Mouse (Mus musculus) liver, embryonic 14.5 days (tissue): ENCODE measurements around the gene Adgre5. TPM values are rescaled to one million over a fixed set of nuclear protein-coding genes. Genes with fewer than 3 reads are reported as not detected.

ENCODE experiments used
- ATAC-seq: fragments of 200-750 bp; cut with Nextera tagmentation; 2 replicates; pipeline ENCODE4 v1.8.0; 2017; ENCODE audit warnings: moderate number of reproducible peaks, mild to moderate bottlenecking, moderate library complexity; ENCODE audit not compliant: insufficient read depth
- DNase-seq, 3 experiments: peaks; one replicate each; pipeline ENCODE4 v3.0.0-alpha.2; 2012 to 2013; ENCODE audit warnings: low read depth in 3 of 3, low spot score in 3 of 3
- H3K27ac ChIP-seq: fragments of 300-500 bp; sonication (generic); 2 replicates; pipeline ENCODE4 v1.5.1; 2014; ENCODE audit warnings: moderate library complexity, mild to moderate bottlenecking, control low read depth, inconsistent platforms
- H3K27me3 ChIP-seq: fragments of 300-500 bp; sonication (generic); 2 replicates; pipeline ENCODE4 v1.6.1; 2014; ENCODE audit warnings: mild to moderate bottlenecking, low read length, moderate library complexity; ENCODE audit not compliant: control insufficient read depth, insufficient read depth
- H3K36me3 ChIP-seq: fragments of 300-500 bp; sonication (generic); replicated peaks from 2 replicates; pipeline ENCODE4 v1.6.1; 2014; ENCODE audit warnings: low read depth; ENCODE audit not compliant: control insufficient read depth, insufficient read depth
- H3K4me1 ChIP-seq, 2 experiments: fragments of 200-500 bp in 1 of 2; fragments of 300-500 bp in 1 of 2; sonication (generic) in 1 of 2; replicated peaks; 2 replicates each; pipeline ENCODE4 v1.6.1; 2012 to 2014; ENCODE audit warnings: antibody characterized with exemption in 1 of 2, inconsistent platforms in 1 of 2, low read length in 1 of 2; ENCODE audit not compliant: control insufficient read depth in 2 of 2, insufficient read depth in 2 of 2
- H3K4me2 ChIP-seq: fragments of 300-500 bp; sonication (generic); 2 replicates; pipeline ENCODE4 v1.6.1; 2014; ENCODE audit warnings: low read depth, mild to moderate bottlenecking, control low read depth, moderate library complexity
- H3K4me3 ChIP-seq, 2 experiments: fragments of 200-500 bp in 1 of 2; fragments of 300-500 bp in 1 of 2; sonication (generic) in 1 of 2; 2 replicates each; pipeline ENCODE4 v1.5.1; 2012 to 2014; ENCODE audit warnings: low read depth in 2 of 2, low read length in 2 of 2, mild to moderate bottlenecking in 2 of 2, control low read depth in 1 of 2, inconsistent platforms in 1 of 2, moderate library complexity in 1 of 2; ENCODE audit not compliant: insufficient read depth in 1 of 2
- H3K9ac ChIP-seq: fragments of 300-500 bp; sonication (generic); replicated peaks from 2 replicates; pipeline ENCODE4 v1.6.1; 2014; ENCODE audit warnings: mild to moderate bottlenecking, control low read depth, moderate library complexity
- H3K9me3 ChIP-seq: fragments of 300-500 bp; sonication (generic); 2 replicates; pipeline ENCODE4 v1.6.1; 2016; ENCODE audit warnings: low read length, mixed read lengths; ENCODE audit not compliant: control insufficient read depth
- CTCF ChIP-seq: IDR thresholded peaks from 2 replicates; pipeline ENCODE4 v1.5.1; 2016; ENCODE audit warnings: antibody characterized with exemption, low read depth, control low read depth
- EP300 ChIP-seq: IDR thresholded peaks from 2 replicates; pipeline ENCODE4 v1.6.1; 2016; ENCODE audit warnings: antibody characterized with exemption, low read depth
- WGBS: fragments of 180-500 bp; shearing (Covaris S2); extraction: QIAGEN DNeasy Blood & Tissue Kit; methylation state at CpG from one replicate; pipeline ENCODE4 v1.1.7; 2014; ENCODE audit not compliant: insufficient replicate concordance; 5-methylcytosine and 5-hydroxymethylcytosine counted together
- polyA plus RNA-seq, 2 experiments: library from polyadenylated mRNA; depleted of rRNA in 1 of 2; stranded (reverse) in 1 of 2; unstranded in 1 of 2; fragments of >200 nt; fragmentation: Nextera tagmentation in 1 of 2; extraction: Ambion mirVana in 1 of 2; gene quantifications; 2 replicates each; pipeline versions ENCODE4 v1.2.1 to v1.2.3; 2012 to 2014

The Adgre5 gene
- polyA plus RNA-seq, 2 experiments, result 8.7 to 11.3 TPM

- no peak for TF ChIP-seq EP300
- no peak for TF ChIP-seq CTCF
- no peak overlapping the region for H3K27ac ChIP-seq
- WGBS, result 33% methylated on average over 6 of the region's 6 CpGs
- H3K4me3 ChIP-seq, result no peak overlapping the region
- DNase-seq, result no peak
- H3K27me3 ChIP-seq, result no peaks in the 10 kb centered on the region
- ATAC-seq, result no peak
- H3K4me1 ChIP-seq, result no peaks in the 10 kb centered on the region
- H3K36me3 ChIP-seq, result no peaks in the 10 kb centered on the region
- no peaks in the 10 kb centered on the region; the same call in 1 of the 2 replicates for H3K9me3 ChIP-seq
- H3K9ac ChIP-seq, result no peak overlapping the region
- H3K4me2 ChIP-seq, result no peak overlapping the region
Measured at GRCm38 (mm10) chr8:83757084-83757607, 16.0 kb upstream of the Adgre5 start.

- H3K4me1 ChIP-seq, result no peaks in the 10 kb centered on the region
Measured at GRCm38 (mm10) chr8:83756273-83756672, 15.1 kb upstream of the Adgre5 start.

GRCm38 (mm10) chr8:83754149-83754548 is 13.0 kb upstream of the Adgre5 start:
- TF ChIP-seq EP300, result no peak
- 0 out of 2 replicates have a peak, but pooled peaks have one; percentile 14 for TF ChIP-seq CTCF
- DNase-seq, result no peak
- ATAC-seq, result no peak
- H3K9me3 ChIP-seq, result no peaks in the 10 kb centered on the region; the same call in 1 of the 2 replicates
- no peak overlapping the region for H3K9ac ChIP-seq
- 0 out of 4 replicates have a peak, but pooled peaks cover 0 to 3% of the 10 kb centered on the region in 2 experiments for H3K4me1 ChIP-seq
- H3K4me2 ChIP-seq, result no peak overlapping the region
- H3K4me3 ChIP-seq, result no peak overlapping the region
- WGBS, result 42% methylated on average over 3 of the region's 3 CpGs
- no peaks in the 10 kb centered on the region for H3K36me3 ChIP-seq
- no peak overlapping the region for H3K27ac ChIP-seq
- no peaks in the 10 kb centered on the region for H3K27me3 ChIP-seq

More at GRCm38 (mm10) chr8:83756273-83756672, 15.1 kb upstream of the Adgre5 start:
- WGBS, result 75% methylated on average over 3 of the region's 3 CpGs
- H3K27ac ChIP-seq, result no peak overlapping the region
- ATAC-seq (no peak), DNase-seq (no peak)
- no peaks in the 10 kb centered on the region for H3K27me3 ChIP-seq
- no peaks in the 10 kb centered on the region for H3K36me3 ChIP-seq
- H3K9ac ChIP-seq, result no peak overlapping the region
- no peak overlapping the region for H3K4me3 ChIP-seq
- H3K4me2 ChIP-seq, result no peak overlapping the region
- TF ChIP-seq EP300 (no peak), CTCF (peak; percentile 61)
- no peaks in the 10 kb centered on the region; the same call in 1 of the 2 replicates for H3K9me3 ChIP-seq

- Histone ChIP-seq H3K27me3 (peaks cover 16% of the 10 kb centered on the region), H3K36me3 (no peaks in the 10 kb centered on the region), H3K4me1 (peaks cover 0 to 7% of the 10 kb centered on the region in 2 experiments; a peak in 2 of 4 replicates), H3K4me3 (no peak overlapping the region), H3K4me2 (no peak overlapping the region), H3K9ac (no peak overlapping the region), H3K9me3 (no peaks in the 10 kb centered on the region), H3K27ac (no peak overlapping the region)
- whole genome bisulfite sequencing, result 76% methylated on average over 9 of the region's 9 CpGs
- ATAC-seq (no peak), DNase-seq (no peak)
- TF ChIP-seq CTCF (no peak), EP300 (no peak)
Measured at GRCm38 (mm10) chr8:83749265-83749664, 8.1 kb upstream of the Adgre5 start.

- H3K27ac ChIP-seq, result no peak overlapping the region
- DNase-seq (no peak), ATAC-seq (peak; percentile 37; the same call in 1 of the 2 replicates)
- H3K4me1 ChIP-seq, result peaks cover 0 to 7% of the 10 kb centered on the region in 2 experiments; a peak in 2 of 4 replicates
- TF ChIP-seq CTCF (no peak), EP300 (no peak)
- no peak overlapping the region for H3K4me2 ChIP-seq
- 6% methylated on average over 3 of the region's 3 CpGs for WGBS
- no peak overlapping the region for H3K4me3 ChIP-seq
- no peak overlapping the region for H3K9ac ChIP-seq
- H3K36me3 ChIP-seq, result no peaks in the 10 kb centered on the region
- no peaks in the 10 kb centered on the region for H3K9me3 ChIP-seq
- peaks cover 16% of the 10 kb centered on the region for H3K27me3 ChIP-seq
Measured at GRCm38 (mm10) chr8:83748708-83749107, 7.6 kb upstream of the Adgre5 start.
